Mouse (Mus musculus): ENCODE data around the gene Chkb.
A peak's percentile ranks its signal among the peaks of the same experiment; 100 is the strongest.

The Chkb gene

GRCm38 (mm10) chr15:89429352-89430221, at the start of gene Chkb, which contains the start of the genes C730034F03Rik and Gm44502:
Chkb (minus strand) TSS chr15:89429908.
C730034F03Rik (plus strand) TSS chr15:89429589.
Gm44502 (minus strand) TSS chr15:89429696.
- peak; percentile 91 to 95 for DNase-seq

- no peak for DNase-seq
Observed at GRCm38 (mm10) chr15:89478622-89479021, 48.9 kb upstream of the Chkb start.

GRCm38 (mm10) chr15:89477806-89478205, 48.1 kb upstream of the Chkb start:
- DNase-seq, result no peak

- DNase-seq, result peak; percentile 46 to 62
Observed at GRCm38 (mm10) chr15:89477091-89477491, 47.4 kb upstream of the Chkb start, which contains the start of gene Arsa. Arsa (minus strand) TSS chr15:89477425.

- no peak for DNase-seq
Observed at GRCm38 (mm10) chr15:89476475-89476815, 46.7 kb upstream of the Chkb start.

- peak; percentile 92 to 96 for DNase-seq
Observed at GRCm38 (mm10) chr15:89475611-89476474, 46.1 kb upstream of the Chkb start.

GRCm38 (mm10) chr15:89475293-89475600, 45.5 kb upstream of the Chkb start:
- no peak for DNase-seq

- no peak for DNase-seq
Observed at GRCm38 (mm10) chr15:89474596-89475292, 45.0 kb upstream of the Chkb start.

GRCm38 (mm10) chr15:89473921-89474320, 44.2 kb upstream of the Chkb start:
- DNase-seq, result no peak

- DNase-seq, result no peak
Observed at GRCm38 (mm10) chr15:89473370-89473769, 43.7 kb upstream of the Chkb start.

- no peak for DNase-seq
Observed at GRCm38 (mm10) chr15:89471476-89471875, 41.8 kb upstream of the Chkb start.

GRCm38 (mm10) chr15:89468577-89468976, 38.9 kb upstream of the Chkb start:
- DNase-seq, result no peak

GRCm38 (mm10) chr15:89465052-89465451, 35.3 kb upstream of the Chkb start:
- no peak for DNase-seq

GRCm38 (mm10) chr15:89463334-89464235, 33.9 kb upstream of the Chkb start:
- peak; percentile 37 to 50 for DNase-seq

- no peak for DNase-seq
Observed at GRCm38 (mm10) chr15:89462176-89462575, 32.5 kb upstream of the Chkb start.

GRCm38 (mm10) chr15:89461321-89461720, 31.6 kb upstream of the Chkb start:
- DNase-seq, result no peak

GRCm38 (mm10) chr15:89460298-89460697, 30.6 kb upstream of the Chkb start:
- DNase-seq, result no peak

- DNase-seq, result no peak
Observed at GRCm38 (mm10) chr15:89459821-89460220, 30.1 kb upstream of the Chkb start.

GRCm38 (mm10) chr15:89458942-89459341, 29.2 kb upstream of the Chkb start:
- no peak for DNase-seq

GRCm38 (mm10) chr15:89455642-89456041, 25.9 kb upstream of the Chkb start:
- no peak for DNase-seq

- no peak for DNase-seq
Observed at GRCm38 (mm10) chr15:89454857-89455256, 25.1 kb upstream of the Chkb start.

Data from kidney, postnatal 4 days (tissue).